Mouse (Mus musculus): ENCODE data around the gene Ly6g6c. TPM values are rescaled to one million over a fixed set of nuclear protein-coding genes. Genes with fewer than 3 reads are reported as not detected.

The Ly6g6c gene
- polyA plus RNA-seq, 1 experiment = not detected

DNA sequence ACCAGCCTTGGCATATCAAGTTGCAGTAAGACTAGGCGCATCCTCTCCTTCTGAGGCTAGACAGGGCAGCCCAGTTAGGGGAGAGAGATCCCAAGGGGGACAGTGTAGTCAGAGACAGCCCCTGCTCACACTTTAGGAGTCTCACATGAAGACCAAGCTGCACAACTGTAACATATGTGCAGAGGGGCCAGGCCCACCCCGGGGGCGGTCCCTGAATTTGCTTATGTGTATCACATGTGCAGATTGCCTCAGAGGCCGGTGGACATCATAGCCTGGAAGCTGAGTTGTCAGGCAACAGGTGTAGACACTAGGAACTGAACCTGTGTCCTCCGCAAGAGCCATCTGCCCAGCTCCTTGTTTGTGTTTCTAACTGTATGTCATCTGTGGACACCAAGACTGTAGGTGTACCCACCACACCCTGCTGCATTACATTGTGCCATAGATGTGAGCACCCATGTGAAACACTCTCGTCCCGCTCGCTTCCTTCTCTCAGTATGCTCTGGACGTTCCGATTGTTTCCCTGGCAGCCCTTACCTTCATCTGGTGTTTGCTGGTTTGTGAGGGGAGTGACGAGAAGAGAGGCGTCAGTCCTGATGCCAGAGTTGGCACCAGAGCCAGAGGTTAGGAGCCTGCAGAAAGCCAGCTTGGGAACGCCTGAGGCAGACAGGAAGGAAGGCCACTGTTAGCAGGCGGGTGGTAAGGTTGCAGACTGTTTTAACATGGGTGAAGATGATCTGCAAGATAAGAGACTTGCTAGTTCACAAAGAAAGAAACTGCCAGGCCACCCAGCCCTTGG, 27.4 kb downstream of the Ly6g6c start:
- Histone ChIP-seq H3K4me3 (ENCODE audit: insufficient read depth, low read length) (no peak overlapping the region), H3K4me1 (ENCODE audit: control insufficient read depth, insufficient read depth, low read length) (peaks cover 6% of the 10 kb centered on the region), H3K27ac (ENCODE audit: insufficient read depth, low read depth, low read length) (no peak overlapping the region)
- TF ChIP-seq CTCF (IDR thresholded peaks at IDR 0.05; ENCODE audit: low read depth, low read length) = no peak
- TF ChIP-seq POLR2A (IDR thresholded peaks at IDR 0.05; ENCODE audit: borderline replicate concordance, low read depth, low read length) = no peak

DNA sequence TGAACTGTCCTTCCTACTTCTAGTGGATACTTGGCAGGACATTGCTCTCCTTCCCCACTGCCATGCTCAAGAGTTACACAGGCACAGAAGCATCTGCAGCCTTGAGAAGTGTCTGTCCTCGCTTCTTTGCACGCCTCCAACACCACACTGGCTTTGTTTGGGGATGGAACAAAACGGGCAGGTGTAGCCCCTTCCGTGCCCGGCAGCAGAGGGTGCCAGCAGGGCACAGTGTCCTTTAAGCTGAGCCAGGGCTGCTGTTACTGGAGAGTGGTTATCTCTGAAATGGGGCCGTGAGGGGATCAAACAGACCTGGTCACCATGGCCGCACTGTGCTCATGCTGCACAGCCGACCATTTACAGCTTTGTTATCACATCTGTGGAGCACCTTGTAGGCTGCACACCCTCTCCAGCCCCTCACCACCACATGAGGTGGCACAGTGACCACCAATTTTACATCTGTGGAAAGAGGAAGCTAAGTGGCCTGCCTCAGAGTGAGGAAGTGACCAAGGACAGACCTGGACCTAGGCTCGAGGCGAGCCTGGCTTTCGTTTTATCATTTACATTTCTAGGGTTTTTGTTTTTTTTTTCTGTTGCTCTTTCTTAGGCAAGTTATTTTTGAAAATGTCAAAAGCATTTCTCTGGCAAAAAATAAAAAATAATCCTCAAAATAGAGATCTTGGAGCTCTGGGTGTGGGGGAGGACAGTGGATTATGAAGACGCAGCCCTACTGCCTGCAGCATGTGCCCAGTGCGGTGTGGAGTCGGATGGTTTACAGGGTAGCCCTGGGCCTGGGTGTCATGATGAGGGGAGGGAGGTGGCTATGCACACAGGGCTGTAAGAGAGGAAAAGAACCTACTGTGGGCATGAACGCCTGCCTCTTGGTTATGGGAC, 29.5 kb downstream of the Ly6g6c start:
- TF ChIP-seq POLR2A (IDR thresholded peaks at IDR 0.05; ENCODE audit: borderline replicate concordance, low read depth, low read length) (no peak), CTCF (IDR thresholded peaks at IDR 0.05; ENCODE audit: low read depth, low read length) (no peak)
- Histone ChIP-seq H3K27ac (ENCODE audit: insufficient read depth, low read depth, low read length) (no peak overlapping the region), H3K4me3 (ENCODE audit: insufficient read depth, low read length) (no peak overlapping the region)

DNA sequence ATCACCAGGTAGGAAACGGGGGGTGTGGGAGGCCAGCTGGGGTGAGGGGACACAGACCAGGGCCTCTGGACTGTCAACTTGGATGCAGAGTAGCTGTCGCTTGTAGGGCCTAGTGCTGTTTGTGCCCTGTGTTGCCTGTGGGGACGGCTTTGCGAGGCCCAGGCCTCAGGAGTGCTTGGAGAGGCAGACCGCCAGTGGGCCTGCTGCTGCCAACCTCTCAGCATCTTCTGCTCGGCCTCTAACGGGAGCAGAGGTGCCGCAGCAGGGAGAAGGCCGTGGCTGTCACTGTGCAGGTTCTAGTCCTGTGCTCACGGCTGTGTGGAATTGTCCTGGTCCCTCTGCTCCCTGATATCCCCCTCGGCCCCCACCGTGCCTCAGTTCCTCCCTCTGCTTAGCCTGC, 31.4 kb downstream of the Ly6g6c start:
- Histone ChIP-seq H3K27ac (ENCODE audit: insufficient read depth, low read depth, low read length) (no peak overlapping the region), H3K4me1 (ENCODE audit: control insufficient read depth, insufficient read depth, low read length) (peaks cover 6% of the 10 kb centered on the region)
- TF ChIP-seq CTCF (IDR thresholded peaks at IDR 0.05; ENCODE audit: low read depth, low read length) (no peak), POLR2A (IDR thresholded peaks at IDR 0.05; ENCODE audit: borderline replicate concordance, low read depth, low read length) (no peak)

More for the DNA sequence above, 29.5 kb downstream of the Ly6g6c start:
- H3K4me1 ChIP-seq (ENCODE audit: control insufficient read depth, insufficient read depth, low read length) = peaks cover 6% of the 10 kb centered on the region

DNA sequence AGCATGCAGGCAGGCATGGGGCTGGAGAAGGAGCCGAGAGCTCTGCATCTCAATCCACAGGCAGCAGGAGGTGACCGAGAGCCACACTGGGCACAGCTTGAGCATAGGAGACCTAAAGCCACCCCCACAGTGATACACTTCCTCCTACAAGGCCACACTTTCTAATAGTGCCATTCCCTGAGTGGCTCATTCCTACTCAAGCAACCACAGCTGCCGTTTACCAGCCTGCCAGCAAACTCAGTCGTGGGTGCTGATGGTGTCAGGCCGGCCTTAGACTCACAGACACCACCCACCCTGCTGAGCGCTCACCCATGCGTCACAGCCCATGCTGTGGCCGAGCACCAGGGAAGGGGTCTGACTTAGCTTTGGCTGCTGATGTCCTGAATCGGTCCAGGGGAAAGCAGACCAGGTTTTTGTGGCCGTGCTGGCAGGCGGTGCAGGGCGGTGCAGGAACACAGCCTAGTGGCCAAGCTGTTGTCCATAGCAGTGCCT, 32.0 kb downstream of the Ly6g6c start:
- no peak overlapping the region for H3K27ac ChIP-seq (ENCODE audit: insufficient read depth, low read depth, low read length)

More for the DNA sequence above, 31.4 kb downstream of the Ly6g6c start:
- H3K4me3 ChIP-seq (ENCODE audit: insufficient read depth, low read length) = no peak overlapping the region

DNA sequence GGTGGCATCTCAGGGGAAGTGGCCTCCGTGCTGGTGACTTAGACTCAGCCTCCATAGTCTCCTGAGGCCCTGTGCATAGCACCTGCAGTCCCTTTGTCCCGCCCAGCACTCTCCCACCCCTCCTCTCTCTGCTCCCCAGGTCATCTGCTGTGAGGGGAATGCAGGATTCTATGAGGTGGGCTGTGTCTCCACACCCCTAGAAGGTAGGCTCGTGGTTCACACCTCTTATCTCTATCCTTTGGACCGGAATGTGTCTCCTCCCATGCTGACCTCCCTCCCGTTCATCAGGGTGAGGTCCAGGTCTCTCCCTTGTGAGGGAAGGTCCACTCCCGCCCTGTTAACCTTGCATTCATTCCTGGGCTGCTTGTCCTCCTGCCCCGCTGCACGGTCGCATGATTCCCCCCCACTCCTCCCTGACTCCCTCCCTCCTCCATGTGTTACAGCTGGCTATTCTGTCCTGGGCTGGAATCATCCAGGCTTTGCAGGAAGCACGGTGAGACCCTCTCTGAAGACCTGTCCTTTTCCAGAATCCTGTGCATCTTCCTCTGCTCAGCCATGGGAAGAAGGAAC, 35.1 kb downstream of the Ly6g6c start:
- H3K4me3 ChIP-seq (ENCODE audit: insufficient read depth, low read length) = no peak overlapping the region
- TF ChIP-seq POLR2A (IDR thresholded peaks at IDR 0.05; ENCODE audit: borderline replicate concordance, low read depth, low read length) = no peak
- no peak for TF ChIP-seq CTCF (IDR thresholded peaks at IDR 0.05; ENCODE audit: low read depth, low read length)
- no peak overlapping the region for H3K27ac ChIP-seq (ENCODE audit: insufficient read depth, low read depth, low read length)
- no peaks in the 10 kb centered on the region for H3K4me1 ChIP-seq (ENCODE audit: control insufficient read depth, insufficient read depth, low read length)

More for the DNA sequence above, 32.0 kb downstream of the Ly6g6c start:
- Histone ChIP-seq H3K4me3 (ENCODE audit: insufficient read depth, low read length) (no peak overlapping the region), H3K4me1 (ENCODE audit: control insufficient read depth, insufficient read depth, low read length) (peaks cover 6% of the 10 kb centered on the region)
- TF ChIP-seq POLR2A (IDR thresholded peaks at IDR 0.05; ENCODE audit: borderline replicate concordance, low read depth, low read length) (no peak), CTCF (IDR thresholded peaks at IDR 0.05; ENCODE audit: low read depth, low read length) (no peak)

DNA sequence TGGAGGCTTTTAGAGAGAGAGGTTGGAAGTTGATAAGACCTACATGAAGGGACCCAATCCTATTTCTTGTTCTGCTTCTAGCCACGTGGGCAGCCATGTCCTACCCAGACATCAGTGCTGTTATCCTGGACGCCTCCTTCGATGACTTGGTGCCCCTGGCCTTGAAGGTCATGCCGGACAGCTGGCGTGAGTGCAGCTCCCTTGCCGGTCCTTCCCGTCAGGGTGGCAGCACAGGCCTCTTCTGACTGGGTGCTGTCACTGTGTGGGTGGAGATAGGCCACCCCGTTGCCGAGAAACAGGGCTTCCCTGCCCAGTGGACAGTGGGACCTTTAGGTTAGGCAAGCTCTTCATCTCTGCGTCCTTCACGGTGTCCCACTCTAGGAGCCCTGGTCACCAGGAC, 36.0 kb downstream of the Ly6g6c start:
- TF ChIP-seq POLR2A (IDR thresholded peaks at IDR 0.05; ENCODE audit: borderline replicate concordance, low read depth, low read length) (no peak), CTCF (IDR thresholded peaks at IDR 0.05; ENCODE audit: low read depth, low read length) (no peak)
- no peak overlapping the region for H3K4me3 ChIP-seq (ENCODE audit: insufficient read depth, low read length)
- H3K4me1 ChIP-seq (ENCODE audit: control insufficient read depth, insufficient read depth, low read length) = no peaks in the 10 kb centered on the region
- H3K27ac ChIP-seq (ENCODE audit: insufficient read depth, low read depth, low read length) = no peak overlapping the region

DNA sequence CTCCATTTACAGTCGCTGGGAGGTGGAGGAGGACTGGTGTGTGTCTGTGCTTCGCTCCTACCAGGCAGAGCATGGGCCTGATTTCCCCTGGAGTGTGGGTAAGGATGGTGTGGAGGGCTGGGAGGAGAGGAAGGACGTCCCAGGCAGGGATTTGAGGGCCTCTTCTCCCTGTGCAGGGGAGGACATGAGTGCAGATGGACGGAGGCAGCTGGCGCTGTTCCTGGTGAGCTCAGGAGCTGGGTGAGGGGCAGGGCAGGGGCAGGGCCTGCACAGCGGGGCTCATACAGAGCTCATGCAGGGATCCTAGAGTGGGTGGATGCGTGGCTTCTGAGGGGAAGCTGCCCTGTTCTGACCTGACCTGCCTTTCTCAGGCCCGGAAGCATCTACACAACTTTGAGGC, 37.1 kb downstream of the Ly6g6c start:
- no peak overlapping the region for H3K27ac ChIP-seq (ENCODE audit: insufficient read depth, low read depth, low read length)
- H3K4me1 ChIP-seq (ENCODE audit: control insufficient read depth, insufficient read depth, low read length) = no peaks in the 10 kb centered on the region
- TF ChIP-seq POLR2A (IDR thresholded peaks at IDR 0.05; ENCODE audit: borderline replicate concordance, low read depth, low read length) (no peak), CTCF (IDR thresholded peaks at IDR 0.05; ENCODE audit: low read depth, low read length) (no peak)
- no peak overlapping the region for H3K4me3 ChIP-seq (ENCODE audit: insufficient read depth, low read length)

DNA sequence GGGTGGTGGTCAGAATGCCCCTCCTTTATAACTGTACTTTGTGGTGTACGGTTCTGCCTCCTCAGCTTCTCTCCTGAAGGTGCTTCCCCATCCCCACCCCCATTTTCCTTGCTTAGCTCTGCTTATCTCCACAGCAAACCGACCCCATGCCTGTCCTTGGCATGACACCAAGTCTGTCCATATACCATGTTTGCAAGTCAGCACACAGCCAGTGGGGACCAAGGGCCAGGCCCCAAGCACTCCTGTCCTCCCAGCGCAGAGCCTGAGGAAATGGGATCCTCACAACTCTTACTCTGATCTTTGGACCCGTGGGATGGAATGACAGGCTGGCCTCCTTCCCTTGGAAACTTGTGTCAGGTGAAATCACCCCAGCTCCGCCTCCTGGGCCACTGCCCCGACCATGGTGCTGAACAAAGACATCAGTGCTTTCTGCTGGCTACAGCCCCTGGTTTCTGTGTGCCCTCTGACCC, 38.1 kb downstream of the Ly6g6c start:
- no peak for TF ChIP-seq POLR2A (IDR thresholded peaks at IDR 0.05; ENCODE audit: borderline replicate concordance, low read depth, low read length)
- TF ChIP-seq CTCF (IDR thresholded peaks at IDR 0.05; ENCODE audit: low read depth, low read length) = no peak
- no peak overlapping the region for H3K4me3 ChIP-seq (ENCODE audit: insufficient read depth, low read length)
- H3K27ac ChIP-seq (ENCODE audit: insufficient read depth, low read depth, low read length) = no peak overlapping the region
- no peaks in the 10 kb centered on the region for H3K4me1 ChIP-seq (ENCODE audit: control insufficient read depth, insufficient read depth, low read length)

DNA sequence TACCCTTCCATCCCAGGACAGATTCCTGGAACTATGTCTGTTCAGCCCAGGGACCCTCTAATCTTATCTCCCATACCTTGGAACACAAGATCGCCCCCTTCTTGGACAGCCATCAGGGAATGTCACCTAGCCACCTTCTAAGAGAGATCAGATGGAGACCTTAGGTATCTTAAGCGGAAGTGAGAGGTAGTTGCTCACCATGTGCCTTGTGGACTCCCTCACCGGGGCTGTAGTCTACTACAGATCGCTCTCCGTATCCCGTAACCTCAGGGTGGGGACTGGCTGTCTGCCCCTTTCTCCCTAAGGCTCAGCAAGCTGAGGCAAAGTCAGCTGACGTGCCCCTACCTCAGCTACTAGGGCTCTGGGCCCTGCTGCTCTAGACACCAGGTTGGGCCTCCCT, 38.9 kb downstream of the Ly6g6c start:
- H3K4me1 ChIP-seq (ENCODE audit: control insufficient read depth, insufficient read depth, low read length) = no peaks in the 10 kb centered on the region
- no peak overlapping the region for H3K27ac ChIP-seq (ENCODE audit: insufficient read depth, low read depth, low read length)

More for the DNA sequence above, 38.9 kb downstream of the Ly6g6c start:
- TF ChIP-seq POLR2A (IDR thresholded peaks at IDR 0.05; ENCODE audit: borderline replicate concordance, low read depth, low read length) = no peak
- no peak for TF ChIP-seq CTCF (IDR thresholded peaks at IDR 0.05; ENCODE audit: low read depth, low read length)
- no peak overlapping the region for H3K4me3 ChIP-seq (ENCODE audit: insufficient read depth, low read length)
